Mouse (Mus musculus): ENCODE measurements around the gene Huwe1. TPM values are rescaled to one million over a fixed set of nuclear protein-coding genes. Genes with fewer than 3 reads are reported as not detected.

Huwe1 gene
- total and polyA plus RNA-seq, 2 experiments: 32.6 to 89.5 TPM

DNA sequence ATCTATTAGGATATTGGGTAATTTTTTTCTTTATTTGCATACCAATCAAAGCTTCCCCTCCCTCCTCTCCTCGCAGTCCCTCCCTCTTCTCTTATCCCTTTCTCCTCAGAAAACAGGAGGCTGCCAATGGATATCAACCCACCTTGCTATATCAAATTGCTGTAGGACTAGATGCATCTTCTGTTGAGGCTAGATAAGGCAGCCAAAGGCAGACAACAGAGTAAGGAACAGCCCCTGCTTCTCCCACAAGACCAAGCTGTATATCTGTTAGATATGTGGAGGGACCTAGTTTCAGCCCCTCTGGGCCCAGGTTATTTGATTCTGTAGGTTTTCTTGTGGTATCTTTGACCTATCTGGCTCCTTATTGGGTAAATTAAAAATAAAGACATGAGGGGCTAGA lies 110.1 kb downstream of the Huwe1 start:
- no peak overlapping the region for H3K9ac ChIP-seq (ENCODE audit: low read depth, low read length)
- no peak overlapping the region for H3K4me3 ChIP-seq (ENCODE audit: insufficient read depth, low read depth, low read length)
- H3K4me1 ChIP-seq (ENCODE audit: control insufficient read depth, insufficient read depth, low read length): no peaks in the 10 kb centered on the region
- no peaks in the 10 kb centered on the region for H3K27me3 ChIP-seq (ENCODE audit: control insufficient read depth, insufficient read depth, low read length)
- TF ChIP-seq CTCF (IDR thresholded peaks at IDR 0.05; ENCODE audit: low read depth, low read length) (no peak), POLR2A (IDR thresholded peaks at IDR 0.05; ENCODE audit: extremely low read depth, insufficient read depth, low read length) (no peak)
- no peaks in the 10 kb centered on the region for H3K79me2 ChIP-seq (ENCODE audit: control insufficient read depth, insufficient read depth, low read length)
- no peak for DNase-seq (ENCODE audit: extremely low read depth, low read depth, low spot score)
- H3K27ac ChIP-seq (replicated peaks; ENCODE audit: insufficient read depth, low read depth, low read length): no peak overlapping the region
- WGBS: 75% methylated on average over 1 of the region's 1 CpGs
- H3K36me3 ChIP-seq (ENCODE audit: control insufficient read depth, insufficient read depth, low read length): peaks cover 64% of the 10 kb centered on the region

DNA sequence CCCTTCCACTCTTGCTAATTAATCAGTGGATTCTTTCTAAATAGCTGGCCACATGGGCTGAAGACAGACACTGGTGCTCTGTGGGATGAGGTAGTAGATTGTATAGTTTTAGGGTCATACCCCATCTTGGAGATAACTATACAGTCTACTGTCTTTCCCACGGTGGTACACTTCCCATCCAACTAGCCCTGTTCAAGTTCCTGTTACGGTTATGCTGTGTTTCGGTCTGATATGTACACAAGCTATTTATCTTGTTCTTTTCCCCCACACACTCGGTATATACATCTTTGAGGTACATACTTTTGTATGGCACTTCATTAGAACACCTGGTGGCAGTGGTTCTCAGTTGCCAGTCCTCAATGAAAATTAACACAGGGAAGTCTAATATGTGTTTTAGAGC lies 111.7 kb downstream of the Huwe1 start:
- Histone ChIP-seq H3K9ac (ENCODE audit: low read depth, low read length) (no peak overlapping the region), H3K27ac (replicated peaks; ENCODE audit: insufficient read depth, low read depth, low read length) (no peak overlapping the region), H3K4me3 (ENCODE audit: insufficient read depth, low read depth, low read length) (no peak overlapping the region), H3K4me1 (ENCODE audit: control insufficient read depth, insufficient read depth, low read length) (no peaks in the 10 kb centered on the region), H3K27me3 (ENCODE audit: control insufficient read depth, insufficient read depth, low read length) (no peaks in the 10 kb centered on the region), H3K36me3 (ENCODE audit: control insufficient read depth, insufficient read depth, low read length) (peaks cover 66% of the 10 kb centered on the region), H3K79me2 (ENCODE audit: control insufficient read depth, insufficient read depth, low read length) (no peaks in the 10 kb centered on the region)
- 89% methylated on average over 4 of the region's 4 CpGs for WGBS
- TF ChIP-seq CTCF (IDR thresholded peaks at IDR 0.05; ENCODE audit: low read depth, low read length): no peak
- TF ChIP-seq POLR2A (IDR thresholded peaks at IDR 0.05; ENCODE audit: extremely low read depth, insufficient read depth, low read length): no peak
- DNase-seq (ENCODE audit: extremely low read depth, low read depth, low spot score): no peak

DNA sequence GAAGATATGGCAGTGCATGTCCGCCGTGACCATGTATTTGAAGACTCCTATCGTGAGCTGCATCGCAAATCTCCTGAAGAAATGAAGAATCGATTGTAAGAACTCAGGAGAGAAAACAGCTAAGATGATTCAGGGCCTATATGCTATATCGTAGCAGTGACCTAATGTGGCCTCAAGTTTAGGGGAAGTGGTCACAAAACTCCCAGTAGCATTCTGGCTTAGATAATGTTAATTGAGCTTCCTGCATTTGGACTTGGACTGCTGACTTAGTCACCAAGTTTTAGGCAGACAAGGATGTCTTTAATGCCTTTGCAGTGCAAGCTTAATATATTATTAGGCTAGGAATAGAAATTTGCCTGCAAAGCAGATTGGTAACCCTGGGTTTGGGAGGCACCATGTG lies 128.8 kb downstream of the Huwe1 start:
- Histone ChIP-seq H3K27ac (replicated peaks; ENCODE audit: insufficient read depth, low read depth, low read length) (no peak overlapping the region), H3K4me1 (ENCODE audit: control insufficient read depth, insufficient read depth, low read length) (no peaks in the 10 kb centered on the region; the same call in 1 of the 2 replicates), H3K36me3 (ENCODE audit: control insufficient read depth, insufficient read depth, low read length) (peaks cover 73% of the 10 kb centered on the region), H3K27me3 (ENCODE audit: control insufficient read depth, insufficient read depth, low read length) (no peaks in the 10 kb centered on the region), H3K9ac (ENCODE audit: low read depth, low read length) (no peak overlapping the region), H3K4me3 (ENCODE audit: insufficient read depth, low read depth, low read length) (no peak overlapping the region), H3K79me2 (ENCODE audit: control insufficient read depth, insufficient read depth, low read length) (no peaks in the 10 kb centered on the region)
- WGBS: 84% methylated on average over 6 of the region's 6 CpGs
- no peak for DNase-seq (ENCODE audit: extremely low read depth, low read depth, low spot score)
- TF ChIP-seq CTCF (IDR thresholded peaks at IDR 0.05; ENCODE audit: low read depth, low read length): no peak
- no peak for TF ChIP-seq POLR2A (IDR thresholded peaks at IDR 0.05; ENCODE audit: extremely low read depth, insufficient read depth, low read length)

DNA sequence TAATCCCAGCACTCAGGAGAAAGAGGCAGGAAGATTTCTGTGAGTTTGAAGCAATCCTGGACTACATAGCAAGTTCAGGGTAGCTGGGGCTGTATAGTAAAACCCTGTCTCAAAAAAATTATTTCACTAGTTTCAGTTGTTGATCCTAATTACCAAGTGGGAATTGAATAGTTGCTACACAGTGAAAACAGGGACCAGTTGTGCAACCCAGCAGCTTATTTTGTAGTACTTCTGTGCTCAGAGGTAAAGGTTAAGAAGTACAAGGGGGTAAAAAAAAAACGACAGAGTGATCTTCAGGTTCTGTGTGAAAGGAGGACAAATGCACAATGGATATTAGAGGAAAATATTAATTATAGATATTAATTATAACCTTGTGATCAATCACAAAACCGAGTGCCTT lies 138.2 kb downstream of the Huwe1 start:
- TF ChIP-seq CTCF (IDR thresholded peaks at IDR 0.05; ENCODE audit: low read depth, low read length) (no peak), POLR2A (IDR thresholded peaks at IDR 0.05; ENCODE audit: extremely low read depth, insufficient read depth, low read length) (no peak)
- 59% methylated on average over 2 of the region's 2 CpGs for WGBS
- no peak for DNase-seq (ENCODE audit: extremely low read depth, low read depth, low spot score)
- H3K4me3 ChIP-seq (ENCODE audit: insufficient read depth, low read depth, low read length): no peak overlapping the region
- no peaks in the 10 kb centered on the region for H3K79me2 ChIP-seq (ENCODE audit: control insufficient read depth, insufficient read depth, low read length)
- H3K4me1 ChIP-seq (ENCODE audit: control insufficient read depth, insufficient read depth, low read length): no peaks in the 10 kb centered on the region
- H3K27me3 ChIP-seq (ENCODE audit: control insufficient read depth, insufficient read depth, low read length): no peaks in the 10 kb centered on the region
- no peak overlapping the region for H3K27ac ChIP-seq (replicated peaks; ENCODE audit: insufficient read depth, low read depth, low read length)
- peaks cover 8% of the 10 kb centered on the region; the same call in 1 of the 2 replicates for H3K36me3 ChIP-seq (ENCODE audit: control insufficient read depth, insufficient read depth, low read length)
- H3K9ac ChIP-seq (ENCODE audit: low read depth, low read length): no peak overlapping the region

DNA sequence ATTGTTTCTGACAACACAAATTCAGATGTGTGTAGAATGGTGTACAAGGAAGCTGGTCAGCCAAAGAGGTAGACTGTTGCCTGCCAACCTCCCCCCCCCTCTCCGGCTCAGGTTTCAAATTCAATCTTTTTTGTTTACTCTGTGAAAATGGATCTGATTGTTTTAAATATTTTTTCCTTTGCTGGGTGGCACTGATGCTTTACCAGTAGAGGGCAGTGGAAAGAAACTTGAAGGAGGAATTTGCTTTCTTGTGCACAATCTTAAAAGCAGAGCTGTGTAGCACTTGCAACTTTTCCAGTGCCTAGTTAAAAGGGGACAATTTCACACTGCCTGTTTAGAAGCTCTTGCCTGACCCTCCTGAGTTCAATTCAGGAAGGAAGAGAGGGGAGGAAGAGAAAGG lies 146.4 kb downstream of the Huwe1 start:
- 4% methylated on average over 1 of the region's 1 CpGs for WGBS
- peak; percentile 29 for DNase-seq (ENCODE audit: extremely low read depth, low read depth, low spot score)
- TF ChIP-seq CTCF (IDR thresholded peaks at IDR 0.05; ENCODE audit: low read depth, low read length) (peak; percentile 23; the same call in 1 of the 2 replicates), POLR2A (IDR thresholded peaks at IDR 0.05; ENCODE audit: extremely low read depth, insufficient read depth, low read length) (no peak)

DNA sequence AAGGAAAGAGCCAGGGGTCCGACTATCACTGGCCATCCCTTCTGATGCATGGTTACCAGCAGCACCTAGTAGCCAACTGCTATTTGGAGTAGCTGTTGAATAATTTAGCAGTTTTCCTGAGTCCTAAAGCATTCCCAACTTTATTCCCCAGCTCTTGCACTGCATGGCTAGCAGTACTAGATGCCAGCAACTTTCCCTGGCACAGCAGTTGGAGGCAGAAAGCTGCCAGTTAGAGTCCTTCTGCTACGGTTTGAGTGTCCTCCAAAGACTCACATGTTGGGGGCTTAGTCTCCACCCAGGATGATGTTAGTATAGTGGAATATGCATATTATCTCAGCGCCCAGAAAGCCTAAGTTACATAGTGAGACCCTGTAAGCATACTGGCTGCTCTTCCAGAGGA lies 147.2 kb downstream of the Huwe1 start:
- no peaks in the 10 kb centered on the region for H3K36me3 ChIP-seq (ENCODE audit: control insufficient read depth, insufficient read depth, low read length)
- no peak overlapping the region for H3K9ac ChIP-seq (ENCODE audit: low read depth, low read length)
- H3K27ac ChIP-seq (replicated peaks; ENCODE audit: insufficient read depth, low read depth, low read length): no peak overlapping the region
- no peaks in the 10 kb centered on the region for H3K79me2 ChIP-seq (ENCODE audit: control insufficient read depth, insufficient read depth, low read length)
- H3K27me3 ChIP-seq (ENCODE audit: control insufficient read depth, insufficient read depth, low read length): no peaks in the 10 kb centered on the region
- 86% methylated on average over 3 of the region's 3 CpGs for WGBS
- no peak for DNase-seq (ENCODE audit: extremely low read depth, low read depth, low spot score)
- no peak overlapping the region for H3K4me3 ChIP-seq (ENCODE audit: insufficient read depth, low read depth, low read length)
- TF ChIP-seq POLR2A (IDR thresholded peaks at IDR 0.05; ENCODE audit: extremely low read depth, insufficient read depth, low read length) (no peak), CTCF (IDR thresholded peaks at IDR 0.05; ENCODE audit: low read depth, low read length) (no peak)
- H3K4me1 ChIP-seq (ENCODE audit: control insufficient read depth, insufficient read depth, low read length): no peaks in the 10 kb centered on the region

More for the DNA sequence above, 146.4 kb downstream of the Huwe1 start:
- Histone ChIP-seq H3K27ac (replicated peaks; ENCODE audit: insufficient read depth, low read depth, low read length) (no peak overlapping the region), H3K27me3 (ENCODE audit: control insufficient read depth, insufficient read depth, low read length) (no peaks in the 10 kb centered on the region), H3K79me2 (ENCODE audit: control insufficient read depth, insufficient read depth, low read length) (no peaks in the 10 kb centered on the region), H3K36me3 (ENCODE audit: control insufficient read depth, insufficient read depth, low read length) (no peaks in the 10 kb centered on the region), H3K4me3 (ENCODE audit: insufficient read depth, low read depth, low read length) (no peak overlapping the region), H3K4me1 (ENCODE audit: control insufficient read depth, insufficient read depth, low read length) (no peaks in the 10 kb centered on the region), H3K9ac (ENCODE audit: low read depth, low read length) (no peak overlapping the region)
